ENCODE assay signal across 7 mouse cellular contexts in the genomic region with DNA sequence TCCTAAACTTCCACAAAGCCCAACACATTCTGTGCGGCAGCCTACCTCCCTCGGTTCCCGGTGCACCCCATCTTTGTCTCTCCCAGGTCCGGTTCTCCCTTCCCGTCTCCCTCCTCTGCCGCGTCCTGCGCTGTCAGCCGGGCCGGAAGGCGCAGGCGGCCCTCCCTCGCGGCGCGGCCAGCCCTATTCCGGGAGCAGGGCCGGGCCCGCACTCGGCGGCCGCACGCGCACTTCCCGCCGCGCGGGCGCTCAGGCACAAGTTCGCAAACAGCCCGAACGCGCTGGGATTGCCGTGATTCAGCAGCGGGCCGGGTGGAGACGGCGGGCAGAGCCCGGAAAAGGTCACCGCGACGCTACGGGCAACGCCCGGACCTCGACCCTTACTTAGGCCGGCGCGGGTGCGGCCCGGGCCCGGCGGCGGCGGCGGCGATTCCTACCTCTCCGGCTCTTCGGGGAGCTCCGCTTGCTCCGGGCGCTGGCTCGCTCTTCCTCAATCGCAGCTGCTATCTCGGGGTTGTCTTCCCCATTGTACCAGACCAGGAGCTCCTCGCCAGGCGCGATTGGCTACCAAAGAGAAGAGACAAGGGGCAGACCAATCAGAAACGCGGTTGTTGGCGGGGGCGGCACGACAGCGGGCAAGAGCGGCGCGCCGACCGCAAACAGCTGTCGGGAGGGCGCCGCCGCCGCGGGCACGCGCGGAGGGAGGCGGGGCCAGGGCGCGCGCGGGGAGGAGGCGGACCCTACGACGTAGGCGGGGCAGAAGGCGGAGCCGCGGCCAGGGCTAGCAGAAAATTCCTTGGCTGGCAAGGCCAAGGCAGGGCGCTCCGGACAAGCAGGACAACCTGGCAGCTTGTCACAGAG. TPM values are rescaled to one million over a fixed set of nuclear protein-coding genes. Genes with fewer than 3 reads are reported as not detected.
DNase-seq lines count a peak whose midpoint lies in the region; ATAC-seq lines count a peak whose summit lies in the region.

No protein-coding gene starts in this region.

- no peaks in the 10 kb centered on the region; the same call in 1 of the 2 replicates for H3K36me3 ChIP-seq in embryonic facial prominence, embryonic 11.5 days (replicated peaks; ENCODE audit: control insufficient read depth, insufficient read depth, low read depth, low read length)
- H3K36me3 ChIP-seq in limb, embryonic 10.5 days: peaks cover 45% of the 10 kb centered on the region
- H3K36me3 ChIP-seq in midbrain, embryonic 13.5 days: peaks cover 19% of the 10 kb centered on the region

- DNase-seq in adrenal gland, postnatal 14 days: peak; percentile 100
- peak; percentile 99 for DNase-seq in embryonic facial prominence, embryonic 11.5 days (ENCODE audit: low spot score)
- DNase-seq in kidney, adult 11 months: peak; percentile 99
- peak; percentile 100 for DNase-seq in limb, embryonic 10.5 days (ENCODE audit: low spot score)
- peak; percentile 98 for DNase-seq in spleen, adult 12 weeks (ENCODE audit: low spot score)

- H3K4me3 ChIP-seq in embryonic facial prominence, embryonic 11.5 days (ENCODE audit: low read depth, low read length): peak overlapping the region; percentile 93
- H3K4me3 ChIP-seq in limb, embryonic 10.5 days: peak overlapping the region; percentile 79
- peak overlapping the region; percentile 96 for H3K4me3 ChIP-seq in midbrain, embryonic 13.5 days (replicated peaks)

- H3K27me3 ChIP-seq in embryonic facial prominence, embryonic 11.5 days (ENCODE audit: control insufficient read depth, insufficient read depth, low read length): no peaks in the 10 kb centered on the region
- H3K27me3 ChIP-seq in limb, embryonic 10.5 days (ENCODE audit: low read depth, poor library complexity, severe bottlenecking): no peaks in the 10 kb centered on the region
- H3K27me3 ChIP-seq in midbrain, embryonic 13.5 days: no peaks in the 10 kb centered on the region

- H3K4me1 ChIP-seq in embryonic facial prominence, embryonic 11.5 days (ENCODE audit: control insufficient read depth, insufficient read depth, low read length): no peaks in the 10 kb centered on the region
- peaks cover 11% of the 10 kb centered on the region for H3K4me1 ChIP-seq in limb, embryonic 10.5 days
- peaks cover 46% of the 10 kb centered on the region for H3K4me1 ChIP-seq in midbrain, embryonic 13.5 days (replicated peaks)

- no peaks in the 10 kb centered on the region for H3K9me3 ChIP-seq in embryonic facial prominence, embryonic 11.5 days (replicated peaks; ENCODE audit: control insufficient read depth, low read length)
- H3K9me3 ChIP-seq in limb, embryonic 10.5 days (replicated peaks): no peaks in the 10 kb centered on the region
- H3K9me3 ChIP-seq in midbrain, embryonic 13.5 days: no peaks in the 10 kb centered on the region

- under 1% methylated on average over 92 of the region's 102 CpGs for WGBS in embryonic facial prominence, embryonic 11.5 days
- under 1% methylated on average over 102 of the region's 102 CpGs for WGBS in limb, embryonic 10.5 days
- under 1% methylated on average over 96 of the region's 102 CpGs for WGBS in midbrain, embryonic 13.5 days

- H3K27ac ChIP-seq in embryonic facial prominence, embryonic 11.5 days (replicated peaks; ENCODE audit: low read depth, low read length): peak overlapping the region; percentile 98
- H3K27ac ChIP-seq in limb, embryonic 10.5 days: peak overlapping the region; percentile 98
- H3K27ac ChIP-seq in midbrain, embryonic 13.5 days: peak overlapping the region; percentile 98

- ATAC-seq in embryonic facial prominence, embryonic 11.5 days (replicated peaks; ENCODE audit: insufficient number of reproducible peaks, low FRiP score, low TSS enrichment, low read depth): peak; percentile 98
- peak; percentile 95 for ATAC-seq in granulocyte monocyte progenitor cell, adult 5-6 weeks (replicated peaks; ENCODE audit: poor library complexity, severe bottlenecking)
- peak; percentile 99 for ATAC-seq in midbrain, embryonic 13.5 days

- H3K4me2 ChIP-seq in embryonic facial prominence, embryonic 11.5 days (ENCODE audit: low read depth, low read length): peak overlapping the region; percentile 30
- H3K4me2 ChIP-seq in midbrain, embryonic 13.5 days (replicated peaks): peak overlapping the region; percentile 76

- H3K9ac ChIP-seq in embryonic facial prominence, embryonic 11.5 days (replicated peaks; ENCODE audit: low read length): peak overlapping the region; percentile 95
- peak overlapping the region; percentile 96 for H3K9ac ChIP-seq in midbrain, embryonic 13.5 days (replicated peaks)

RNA-seq across cellular contexts. Expression of gene Prdm2, which starts 50.9 kb away (rescaled TPM):
- 25.8 and 27.6 TPM in 2 replicates for total RNA-seq in adrenal gland, postnatal 14 days (2021)
- 11.5 and 13.2 TPM in 2 replicates for polyA plus RNA-seq in embryonic facial prominence, embryonic 11.5 days (2014; fragmentation: Nextera tagmentation; extraction: Ambion mirVana)
- 20.5 and 27.8 TPM in 2 replicates for total RNA-seq in granulocyte monocyte progenitor cell, adult 5-6 weeks (2014; fragmentation: Nextera tagmentation)
- 11.0 and 12.4 TPM in 2 replicates for total RNA-seq in granulocyte monocyte progenitor cell, adult 5-6 weeks (2017)
- 15.4 and 18.3 TPM in 2 replicates for polyA plus RNA-seq in limb, embryonic 10.5 days (2016; fragmentation: Nextera tagmentation; extraction: Ambion mirVana)
- polyA plus RNA-seq in midbrain, embryonic 13.5 days (2015; fragmentation: Nextera tagmentation; extraction: Ambion mirVana): 18.3 and 21.2 TPM in 2 replicates

Comparison
In these comparisons a context has a peak if more than half of its experiments do, and no peak if none do; other contexts are left out.
1. Peak in every context shown above with its lines: DNase-seq, ATAC-seq, H3K4me3 ChIP-seq and H3K27ac ChIP-seq.